Mouse (Mus musculus) left cerebral cortex, postnatal 4 days (tissue): ENCODE measurements around the gene Avpr2. TPM values are rescaled to one million over a fixed set of nuclear protein-coding genes. Genes with fewer than 3 reads are reported as not detected.

Experiments used
- DNase-seq: peaks from one replicate; pipeline ENCODE4 v3.0.0-alpha.2; 2022
- intact Hi-C: fragments of 180-260 bp; cut with DNase I; formaldehyde crosslinking; loops from one replicate; pipeline ENCODE4 v1.15.1; 2025
- total RNA-seq, 2 experiments: library from RNA; stranded (reverse); gene quantifications; 2 replicates each; pipeline ENCODE4 v1.2.3; 2021

Gene Avpr2
- not detected for total RNA-seq

- no peak for DNase-seq
- intact Hi-C loops: no loop called here
These were observed at the start of gene Avpr2 for GRCm38 (mm10) chrX:73891551-73892152. TSS of gene Avpr2 (plus strand) at chrX:73892102.

DNA sequence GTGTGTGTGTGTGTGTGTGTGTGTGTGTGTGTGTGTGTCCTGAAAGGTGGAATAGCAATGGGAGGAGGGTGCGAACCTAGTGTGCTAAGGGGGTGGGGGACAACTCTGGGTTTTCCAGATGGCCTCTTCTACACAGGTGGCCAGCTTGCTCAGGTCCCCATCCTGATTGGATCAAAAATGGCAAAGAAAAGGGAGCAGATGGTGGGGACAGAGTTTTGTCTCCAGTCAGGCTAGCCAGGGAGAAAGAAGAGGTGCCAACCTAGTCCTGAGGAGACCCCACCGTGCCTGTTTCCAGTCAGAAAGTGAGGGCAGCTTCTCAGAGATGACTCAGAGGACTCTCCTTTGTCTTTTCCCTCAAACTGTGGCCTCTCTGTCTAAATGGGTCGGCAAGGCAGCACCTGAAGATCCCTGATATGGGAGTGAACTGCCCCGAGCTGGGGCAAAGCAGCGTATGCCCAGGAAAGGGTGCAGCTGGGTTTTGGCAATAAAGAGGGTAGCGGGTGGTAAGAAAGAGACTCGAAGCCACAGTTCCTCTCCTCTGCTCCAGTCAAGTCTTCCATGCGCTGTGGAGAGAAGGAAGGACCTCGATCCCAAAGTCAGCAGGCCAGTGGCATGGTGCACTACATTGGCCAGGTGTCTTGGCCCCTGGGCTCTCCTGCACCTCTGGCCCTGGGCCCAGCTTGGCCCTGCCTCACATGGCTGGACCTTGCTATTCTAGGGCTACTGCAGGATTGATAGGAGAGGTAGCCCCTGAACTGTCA lies 37.4 kb upstream of the Avpr2 start:
- peak; percentile 23 for DNase-seq
- intact Hi-C loops: no loop called here

DNA sequence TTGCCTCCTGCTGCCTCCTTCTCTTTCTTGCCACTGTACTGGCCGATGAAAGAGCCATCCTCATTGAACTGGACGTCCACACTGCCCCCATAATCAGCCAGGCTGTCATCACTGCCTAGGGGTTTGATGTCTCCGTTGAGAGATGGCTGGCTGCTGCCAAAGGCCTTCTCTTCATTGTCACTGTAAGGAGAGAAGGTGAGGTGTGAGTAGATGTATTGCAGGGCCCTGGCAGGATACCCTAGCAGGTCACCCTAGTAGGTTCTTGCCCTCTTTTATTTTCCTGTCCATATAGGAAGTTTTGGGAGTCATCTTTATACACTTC lies 36.9 kb upstream of the Avpr2 start:
- intact Hi-C loops: no loop called here
- DNase-seq: no peak

GRCm38 (mm10) chrX:73864692-73865091 lies 27.2 kb upstream of the Avpr2 start:
- no peak for DNase-seq

DNA sequence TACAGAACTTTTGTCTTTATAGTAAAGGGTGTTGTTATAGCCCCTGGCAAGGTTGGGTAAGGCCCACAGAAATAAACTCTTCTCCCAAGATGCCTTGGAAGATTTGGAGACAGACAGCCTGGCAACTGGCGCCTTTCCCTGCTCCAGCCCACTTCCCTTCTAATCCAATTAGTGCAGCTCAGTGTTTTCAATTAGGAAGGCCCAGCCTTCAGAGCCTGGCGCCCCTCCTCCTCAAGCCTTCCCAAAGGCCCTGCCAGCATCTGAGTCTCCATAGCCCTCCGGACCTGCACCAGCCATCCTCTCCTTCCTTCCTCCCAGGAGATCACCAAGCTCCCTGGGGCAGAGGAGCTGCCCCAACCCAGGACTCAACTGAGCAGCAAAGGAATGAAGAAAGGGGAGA lies 24.6 kb upstream of the Avpr2 start:
- intact Hi-C loops: no loop called here
- DNase-seq: peak; percentile 70

More at GRCm38 (mm10) chrX:73864692-73865091, 27.2 kb upstream of the Avpr2 start:
- intact Hi-C loops: no loop called here

DNA sequence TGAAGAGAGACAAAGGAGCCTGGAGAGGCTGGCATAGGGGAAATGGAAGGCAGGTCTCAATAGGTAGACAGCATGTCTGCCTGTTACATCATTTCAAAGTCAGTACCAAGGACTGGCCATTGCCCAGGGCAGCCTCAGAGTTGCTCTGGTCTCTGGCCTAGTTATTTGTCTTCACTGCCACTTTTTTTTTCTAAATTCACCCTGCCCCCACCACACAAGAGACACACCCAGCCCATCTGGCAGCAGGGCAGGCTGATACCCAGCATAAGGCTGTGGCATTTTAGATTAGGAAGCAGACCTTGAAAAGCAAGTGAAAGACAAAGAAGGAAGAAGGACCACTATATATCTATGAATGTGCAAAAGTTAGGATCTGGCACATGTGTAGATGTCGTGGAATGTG lies 24.1 kb upstream of the Avpr2 start:
- intact Hi-C loops: no loop called here
- DNase-seq: no peak

DNA sequence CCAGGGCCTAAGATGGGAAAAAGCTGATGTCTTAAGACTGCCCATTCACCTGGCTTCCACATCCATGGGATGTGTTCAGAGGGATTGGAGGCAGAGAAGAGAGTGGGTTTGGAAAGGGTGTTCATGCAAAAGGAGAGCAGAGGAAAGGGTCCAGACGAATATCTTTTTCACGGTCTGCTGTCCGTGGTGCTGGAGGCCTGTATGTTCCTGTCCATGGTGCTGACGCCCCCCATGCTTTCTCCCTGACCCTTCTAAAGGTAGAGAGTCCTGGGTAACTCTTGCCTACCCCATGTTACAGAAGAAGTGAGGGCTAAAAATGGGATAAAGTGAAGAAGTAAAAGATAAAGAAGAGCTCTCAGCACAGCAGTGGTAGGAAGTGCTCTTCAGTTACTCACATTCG lies 22.6 kb upstream of the Avpr2 start:
- no peak for DNase-seq
- intact Hi-C loops: no loop called here

- DNase-seq: no peak
- intact Hi-C loops: no loop called here
These were observed 20.4 kb upstream of the Avpr2 start for GRCm38 (mm10) chrX:73871474-73871873.

- intact Hi-C loops: no loop called here
- DNase-seq: peak; percentile 33
These were observed 19.9 kb upstream of the Avpr2 start for GRCm38 (mm10) chrX:73871956-73872355.

DNA sequence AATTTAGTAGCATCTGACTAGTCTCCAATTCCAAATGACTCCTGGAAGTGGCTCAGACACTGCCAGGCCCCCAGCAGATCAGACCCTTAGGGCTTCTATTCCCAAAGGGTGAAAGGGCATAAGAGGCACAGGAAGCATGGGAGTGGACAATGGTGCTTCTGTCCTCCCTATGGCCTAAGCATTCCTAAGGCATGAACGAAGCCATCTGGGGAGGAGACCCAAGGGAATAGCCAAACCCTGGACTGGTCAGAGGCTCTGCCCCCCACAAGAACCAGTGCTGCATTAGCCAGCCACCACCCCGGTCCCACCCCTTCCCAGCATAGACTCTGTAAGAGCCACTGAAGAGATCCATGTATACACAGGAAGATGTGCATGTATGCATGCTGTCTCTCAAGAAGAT lies 16.0 kb upstream of the Avpr2 start:
- DNase-seq: no peak
- intact Hi-C loops: no loop called here

DNA sequence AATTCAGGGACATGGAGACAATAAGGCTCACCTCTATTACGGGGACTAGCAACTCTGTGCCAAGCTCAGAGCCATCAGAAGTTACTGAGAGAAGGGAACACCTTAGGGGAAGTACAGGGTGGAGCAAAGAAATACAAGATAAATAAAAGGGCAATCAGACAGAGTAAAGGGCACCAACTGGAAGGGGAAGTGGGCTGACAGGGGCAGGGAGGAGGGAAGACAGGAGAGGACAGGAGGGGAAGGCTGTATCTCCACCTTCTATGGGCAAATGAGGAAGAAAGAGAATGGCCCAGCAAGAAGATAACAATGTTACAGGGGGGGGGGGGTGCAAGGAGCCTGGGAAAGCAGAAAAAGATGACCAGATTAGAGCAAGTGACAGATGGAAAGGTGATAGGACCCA lies 14.9 kb upstream of the Avpr2 start:
- no peak for DNase-seq
- intact Hi-C loops: no loop called here

DNA sequence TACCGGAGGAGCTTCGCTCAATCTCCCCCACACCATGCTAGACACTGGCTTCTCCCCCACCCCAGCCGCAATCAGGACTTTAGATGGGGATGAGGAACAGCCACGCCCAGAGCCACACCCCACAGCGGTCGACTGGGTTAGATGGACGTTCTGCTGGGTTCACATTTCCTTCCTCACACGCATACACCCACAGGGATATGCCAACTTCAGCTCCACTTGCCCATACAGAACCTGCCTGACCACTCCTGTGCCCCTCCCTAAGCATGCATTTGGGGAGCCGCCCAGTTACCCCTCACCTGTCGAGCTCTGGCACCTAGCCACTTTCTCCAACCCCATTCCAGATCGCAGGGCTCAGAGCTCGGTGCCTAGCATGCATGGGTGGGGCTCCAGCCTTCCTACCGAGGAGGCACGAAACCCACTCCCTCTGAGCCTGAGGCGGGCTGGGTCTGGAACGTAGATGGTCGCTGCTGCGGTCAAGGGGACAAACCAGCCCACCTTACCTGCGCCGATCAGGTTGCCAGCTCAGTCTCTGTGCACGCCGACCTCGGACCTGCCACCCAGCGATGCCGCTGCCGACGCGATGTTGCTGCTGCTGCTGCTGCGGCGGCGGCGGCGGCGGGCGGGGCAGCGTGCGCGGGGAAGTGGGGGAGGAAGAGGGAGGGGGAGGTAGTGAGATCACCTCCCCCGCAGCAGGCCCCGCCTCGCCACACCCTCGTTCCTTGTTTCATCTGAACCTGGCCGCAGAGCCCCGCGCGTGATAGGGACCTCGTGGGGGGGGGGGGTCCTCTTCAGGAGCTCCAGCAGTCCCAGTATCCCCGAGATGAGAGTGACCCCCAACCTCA lies 11.5 kb upstream of the Avpr2 start:
- peak; percentile 57 for DNase-seq
- intact Hi-C loops: no loop called here

DNA sequence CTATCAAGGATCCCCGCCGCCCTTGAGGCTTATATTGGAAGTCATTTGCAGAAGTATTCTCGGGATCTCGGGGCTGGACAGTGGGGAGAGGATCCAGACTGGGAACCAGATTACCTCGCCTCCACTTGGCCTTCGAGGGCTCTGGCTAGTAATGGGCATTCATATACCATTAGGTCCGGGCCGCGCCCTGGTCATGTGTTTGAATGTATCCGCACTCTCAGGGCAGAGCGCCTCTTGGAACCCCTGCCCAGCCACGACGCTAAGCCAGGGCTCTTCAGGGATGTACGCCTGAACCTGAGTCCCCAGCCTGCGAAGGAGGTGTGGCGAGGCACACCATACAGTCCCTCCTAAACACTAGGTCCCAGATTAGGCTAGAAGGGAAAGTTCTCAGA lies 10.9 kb upstream of the Avpr2 start:
- no peak for DNase-seq
- intact Hi-C loops: no loop called here

DNA sequence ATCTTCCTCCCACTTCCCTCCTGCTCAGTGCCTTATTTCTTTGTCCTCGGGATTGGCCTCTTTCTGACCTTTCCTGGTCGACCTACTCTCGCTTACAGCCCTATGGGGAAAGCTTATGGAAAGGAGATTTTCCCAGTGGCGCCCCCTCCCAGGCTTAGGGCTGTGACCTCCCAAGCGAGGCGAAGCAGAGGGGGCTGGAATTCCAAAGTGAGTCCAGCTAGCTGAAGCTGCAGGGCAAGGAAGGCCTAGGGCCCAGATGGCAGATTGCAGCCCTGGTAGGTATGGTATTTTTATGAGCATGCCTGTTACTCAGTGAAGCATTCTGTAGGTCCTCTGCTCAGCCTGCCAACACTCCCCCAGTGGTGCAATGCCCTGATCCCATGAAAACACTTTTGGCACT lies 10.4 kb upstream of the Avpr2 start:
- DNase-seq: no peak
- intact Hi-C loops: no loop called here

GRCm38 (mm10) chrX:73892833-73893232 lies 931 bp downstream of the Avpr2 start:
- DNase-seq: peak; percentile 84
- intact Hi-C loops: no loop called here

DNA sequence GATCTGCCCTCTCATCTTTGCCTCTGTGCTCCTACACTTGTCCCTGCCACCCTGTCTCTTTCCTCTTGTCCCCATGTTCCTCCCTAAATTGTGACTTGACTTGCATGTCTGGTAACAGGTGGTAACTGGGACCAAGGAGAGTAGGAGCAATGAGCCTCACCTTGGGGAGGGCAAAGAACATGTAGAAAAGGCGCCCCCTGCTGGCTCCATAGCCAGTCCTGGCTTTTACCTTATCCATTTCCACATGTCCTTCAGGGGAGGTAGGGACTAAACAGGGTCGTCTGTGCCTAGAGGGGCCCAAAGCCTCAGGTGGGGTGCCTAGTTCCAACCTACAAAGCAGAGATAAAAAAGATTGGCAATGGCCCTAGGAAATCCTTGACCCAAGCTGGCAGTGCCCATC lies 3.8 kb downstream of the Avpr2 start, which contains the start of gene L1cam:
Gene L1cam (minus strand): TSS at position 387 of the 400 bp plus-strand sequence.
- peak; percentile 52 for DNase-seq
- intact Hi-C loops: no loop called here

DNA sequence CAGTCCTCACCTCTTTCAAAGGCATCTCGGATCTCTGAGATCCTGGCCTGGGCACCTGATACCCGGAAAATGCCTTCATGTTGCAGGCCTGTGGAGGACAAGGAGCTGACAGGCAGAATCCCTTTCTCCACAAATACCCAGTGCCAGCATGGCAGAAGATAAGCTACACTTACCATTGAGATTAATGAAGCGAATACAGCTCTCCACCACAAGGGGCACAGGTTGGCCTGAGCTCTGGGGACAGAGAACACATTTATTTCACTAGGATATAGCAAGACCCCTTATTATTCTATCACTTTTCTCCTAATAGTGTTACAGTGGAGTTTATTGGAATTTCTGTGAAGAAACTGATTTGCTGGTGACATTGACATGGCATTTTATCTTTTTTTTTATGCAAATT lies 6.1 kb downstream of the Avpr2 start:
- DNase-seq: no peak
- intact Hi-C loops: no loop called here

- no peak for DNase-seq
- intact Hi-C loops: no loop called here
These were observed 18.1 kb downstream of the Avpr2 start for GRCm38 (mm10) chrX:73910049-73910448.

- intact Hi-C loops: no loop called here
- DNase-seq: no peak
These were observed 18.5 kb downstream of the Avpr2 start for GRCm38 (mm10) chrX:73910451-73910850.

GRCm38 (mm10) chrX:73911156-73911555 lies 19.3 kb downstream of the Avpr2 start:
- DNase-seq: no peak
- intact Hi-C loops: no loop called here

- no peak for DNase-seq
- intact Hi-C loops: no loop called here
These were observed 19.7 kb downstream of the Avpr2 start for GRCm38 (mm10) chrX:73911588-73911987.
